Mouse (Mus musculus) thymus, adult 2 months (tissue): Measurements from ENCODE around the gene Dst.

Experiments
- CTCF ChIP-seq: fragments of 200-500 bp; IDR thresholded peaks from 2 replicates; pipeline ENCODE4 v1.5.1; 2012; ENCODE audit warnings: mild to moderate bottlenecking, control low read depth, low read length, moderate library complexity, borderline replicate concordance; ENCODE audit not compliant: control insufficient read depth, poor library complexity, insufficient read depth; ENCODE audit errors: extremely low read depth
- POLR2A ChIP-seq: fragments of 200-500 bp; IDR thresholded peaks from 2 replicates; pipeline ENCODE4 v1.6.1; 2012; ENCODE audit warnings: mild to moderate bottlenecking, low read length, control low read depth, moderate library complexity; ENCODE audit not compliant: control insufficient read depth, poor library complexity, insufficient read depth; ENCODE audit errors: extremely low read depth

DNA sequence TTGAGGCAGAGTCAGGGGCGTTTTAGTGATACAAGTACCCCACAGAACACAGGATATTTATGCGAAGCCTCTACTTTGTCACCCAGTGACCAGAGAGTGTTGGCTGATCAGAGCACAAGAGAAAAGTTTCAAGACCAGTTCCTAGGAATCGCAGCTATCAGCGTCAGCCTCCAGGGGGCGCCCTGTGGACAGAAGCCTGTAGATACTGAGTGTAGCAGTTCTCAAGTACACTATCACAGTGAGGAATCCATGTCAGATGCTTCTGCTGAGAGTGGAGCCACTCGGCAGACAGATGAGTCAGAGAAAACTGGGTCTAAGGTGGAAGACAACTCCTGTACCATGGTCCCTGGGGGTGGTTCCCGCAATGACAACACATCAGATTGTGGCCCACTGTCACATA, 281.9 kb downstream of the Dst start:
- TF ChIP-seq CTCF (peak; percentile 22; the same call in 1 of the 2 replicates), POLR2A (no peak)
